Mouse (Mus musculus) heart, postnatal 0 days (tissue): ENCODE data around the gene Dok3.

Experiments
- CTCF ChIP-seq: IDR thresholded peaks from 2 replicates; pipeline ENCODE4 v1.5.1; 2016; ENCODE audit warnings: antibody characterized with exemption, control low read depth, low read depth
- EP300 ChIP-seq: IDR thresholded peaks from 2 replicates; pipeline ENCODE4 v1.6.1; 2016; ENCODE audit warnings: antibody characterized with exemption, low read depth

- no peak for TF ChIP-seq EP300
- TF ChIP-seq CTCF, result no peak
Observed at GRCm38 (mm10) chr13:55494257-55494656, 34.8 kb downstream of the Dok3 start.
